Mouse (Mus musculus): Measurements from ENCODE around the gene Bloc1s6. TPM values are rescaled to one million over a fixed set of nuclear protein-coding genes. Genes with fewer than 3 reads are reported as not detected.

Bloc1s6 gene
- total RNA-seq (2014; fragmentation: Nextera tagmentation): 14.7 and 16.3 TPM in 2 replicates
- 21.1 and 27.6 TPM in 2 replicates for total RNA-seq (2017)

GRCm38 (mm10) chr2:122737894-122738830, at the start of gene Bloc1s6:
Gene Bloc1s6, plus strand, starts transcription at chr2:122738503.
- ATAC-seq (replicated peaks; ENCODE audit: low FRiP score, low TSS enrichment, poor library complexity, severe bottlenecking): peak; percentile 92

GRCm38 (mm10) chr2:122697526-122697925, 40.8 kb upstream of the Bloc1s6 start:
- no peak for ATAC-seq (replicated peaks; ENCODE audit: low FRiP score, low TSS enrichment, poor library complexity, severe bottlenecking)

GRCm38 (mm10) chr2:122701012-122701411, 37.3 kb upstream of the Bloc1s6 start:
- no peak for ATAC-seq (replicated peaks; ENCODE audit: low FRiP score, low TSS enrichment, poor library complexity, severe bottlenecking)

DNA sequence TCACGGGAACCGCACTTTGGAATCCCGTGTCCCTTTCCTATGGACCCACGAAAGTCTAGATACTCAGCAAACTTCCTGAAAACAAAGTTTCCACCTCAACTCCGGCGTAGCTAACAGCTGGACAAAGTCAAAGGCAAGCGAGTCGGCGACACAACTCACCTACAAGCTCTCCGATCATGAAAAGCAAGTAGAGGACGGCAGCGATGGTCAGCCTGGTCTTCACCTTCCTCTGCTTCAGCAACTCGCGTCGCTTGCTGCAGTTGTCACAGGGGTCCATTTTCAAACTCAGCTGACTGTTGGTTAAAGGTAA, 36.5 kb upstream of the Bloc1s6 start:
- no peak; the same call in 1 of the 2 replicates for ATAC-seq (replicated peaks; ENCODE audit: low FRiP score, low TSS enrichment, poor library complexity, severe bottlenecking)

GRCm38 (mm10) chr2:122702181-122703036, 35.9 kb upstream of the Bloc1s6 start, which contains the start of gene Slc30a4:
Gene Slc30a4, minus strand, starts transcription at chr2:122702663.
- peak; percentile 41; the same call in 1 of the 2 replicates for ATAC-seq (replicated peaks; ENCODE audit: low FRiP score, low TSS enrichment, poor library complexity, severe bottlenecking)

DNA sequence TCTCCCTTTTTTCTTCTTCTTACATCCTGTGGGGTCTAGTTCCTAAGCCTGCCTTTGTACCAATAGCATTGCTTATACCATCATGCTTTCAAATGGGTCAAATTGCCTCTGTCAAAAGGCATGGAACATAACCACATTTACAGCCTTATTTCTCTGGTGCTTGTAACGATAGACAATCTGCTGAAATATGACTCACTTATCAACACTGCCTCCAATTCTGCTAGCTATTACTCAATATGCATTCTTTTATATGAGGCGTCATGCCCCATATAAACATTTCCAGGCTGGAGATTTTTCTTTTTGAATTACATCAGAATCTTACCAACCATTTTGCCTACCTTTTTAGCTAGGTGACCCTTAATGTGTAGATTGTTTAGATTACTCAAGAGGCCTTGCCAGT, 33.7 kb upstream of the Bloc1s6 start:
- no peak for ATAC-seq (replicated peaks; ENCODE audit: low FRiP score, low TSS enrichment, poor library complexity, severe bottlenecking)

- no peak for ATAC-seq (replicated peaks; ENCODE audit: low FRiP score, low TSS enrichment, poor library complexity, severe bottlenecking)
Measured at GRCm38 (mm10) chr2:122708080-122708479, 30.2 kb upstream of the Bloc1s6 start.

DNA sequence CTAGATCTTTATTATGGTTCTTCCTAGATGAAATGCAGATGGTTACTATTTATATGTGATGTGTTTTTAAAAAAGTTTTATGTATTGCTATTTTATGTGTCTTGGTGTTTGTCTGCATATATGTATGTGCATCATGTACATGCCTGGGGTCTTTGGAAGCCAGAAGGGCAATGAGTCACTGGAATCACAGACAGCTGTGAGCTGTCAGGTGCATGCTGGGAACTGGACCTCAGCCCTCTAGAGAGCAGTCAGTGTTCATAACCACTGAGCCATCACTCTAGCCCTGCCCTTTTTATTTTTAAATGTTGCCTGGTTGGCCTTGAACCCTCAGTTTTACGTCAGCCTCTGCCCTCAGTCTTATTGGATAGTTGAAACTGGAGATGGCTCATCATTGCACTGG, 29.1 kb upstream of the Bloc1s6 start:
- no peak for ATAC-seq (replicated peaks; ENCODE audit: low FRiP score, low TSS enrichment, poor library complexity, severe bottlenecking)

DNA sequence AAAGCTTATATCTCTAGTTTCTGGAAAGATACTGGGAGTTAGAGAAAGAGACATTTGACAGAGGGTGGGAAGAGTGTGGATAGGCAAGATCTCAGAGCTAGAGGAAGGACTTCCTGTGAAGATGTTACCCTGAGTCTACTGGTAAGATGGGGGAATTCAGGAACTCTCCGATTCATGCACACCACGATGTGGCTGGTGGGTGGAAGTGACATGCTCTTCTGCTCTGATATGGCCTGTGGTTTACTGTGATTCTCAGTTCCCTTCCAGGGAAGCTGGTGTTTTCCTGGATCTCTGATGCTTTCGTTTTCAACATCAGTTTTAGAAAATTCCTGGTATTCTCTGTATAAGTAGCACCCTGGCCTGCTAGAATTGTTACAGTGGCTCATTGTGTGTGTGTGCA, 26.4 kb upstream of the Bloc1s6 start:
- ATAC-seq (replicated peaks; ENCODE audit: low FRiP score, low TSS enrichment, poor library complexity, severe bottlenecking): no peak

GRCm38 (mm10) chr2:122712848-122713247, 25.5 kb upstream of the Bloc1s6 start:
- ATAC-seq (replicated peaks; ENCODE audit: low FRiP score, low TSS enrichment, poor library complexity, severe bottlenecking): no peak

GRCm38 (mm10) chr2:122715148-122715692, 23.1 kb upstream of the Bloc1s6 start:
- ATAC-seq (replicated peaks; ENCODE audit: low FRiP score, low TSS enrichment, poor library complexity, severe bottlenecking): no peak

DNA sequence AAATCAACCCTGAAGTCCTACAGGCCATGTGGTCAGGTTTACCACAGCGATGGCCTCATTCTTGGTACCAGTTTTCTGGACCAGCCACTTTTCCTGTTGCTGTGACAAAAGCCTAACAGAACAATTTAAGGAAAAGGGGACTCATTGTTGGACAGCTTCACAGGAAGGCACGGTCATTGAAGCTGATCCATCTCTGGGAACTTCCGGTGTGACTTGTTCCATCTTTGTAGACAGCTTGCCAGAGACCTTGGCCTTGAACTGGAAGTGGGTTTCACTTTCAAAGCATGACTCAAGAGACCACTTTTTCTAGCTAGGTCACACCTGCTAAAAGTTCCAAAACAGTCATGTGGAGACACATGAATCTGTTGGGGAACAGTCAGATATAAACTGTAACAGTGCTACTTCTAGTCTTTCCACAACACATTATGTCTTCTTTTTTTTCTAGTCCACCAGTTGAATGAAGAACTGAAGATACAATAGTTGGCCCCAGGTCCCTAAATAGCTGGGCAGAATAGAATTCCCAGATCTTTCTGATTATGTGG, 21.9 kb upstream of the Bloc1s6 start:
- no peak for ATAC-seq (replicated peaks; ENCODE audit: low FRiP score, low TSS enrichment, poor library complexity, severe bottlenecking)

DNA sequence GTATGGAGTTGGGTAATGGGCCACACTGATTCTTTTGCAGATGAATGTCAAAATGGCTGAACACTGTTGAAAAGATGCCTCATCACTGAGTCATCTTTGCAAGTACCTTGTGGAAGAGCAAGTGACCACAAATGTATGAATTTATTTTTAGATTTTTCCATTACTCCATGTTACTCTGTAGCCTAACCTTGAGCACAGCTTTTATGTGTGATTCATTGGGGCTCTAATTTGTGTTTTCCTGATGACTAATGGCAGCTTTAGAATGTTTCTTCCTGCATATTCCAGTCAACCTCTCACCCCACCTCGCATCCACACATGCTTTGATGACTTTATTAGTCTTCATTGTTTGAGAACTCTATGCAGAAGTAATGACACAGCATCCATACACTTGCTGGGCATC, 19.1 kb upstream of the Bloc1s6 start:
- ATAC-seq (replicated peaks; ENCODE audit: low FRiP score, low TSS enrichment, poor library complexity, severe bottlenecking): no peak

- no peak for ATAC-seq (replicated peaks; ENCODE audit: low FRiP score, low TSS enrichment, poor library complexity, severe bottlenecking)
Measured at GRCm38 (mm10) chr2:122720564-122720963, 17.7 kb upstream of the Bloc1s6 start.

GRCm38 (mm10) chr2:122725604-122726003, 12.7 kb upstream of the Bloc1s6 start:
- peak; percentile 58 for ATAC-seq (replicated peaks; ENCODE audit: low FRiP score, low TSS enrichment, poor library complexity, severe bottlenecking)

DNA sequence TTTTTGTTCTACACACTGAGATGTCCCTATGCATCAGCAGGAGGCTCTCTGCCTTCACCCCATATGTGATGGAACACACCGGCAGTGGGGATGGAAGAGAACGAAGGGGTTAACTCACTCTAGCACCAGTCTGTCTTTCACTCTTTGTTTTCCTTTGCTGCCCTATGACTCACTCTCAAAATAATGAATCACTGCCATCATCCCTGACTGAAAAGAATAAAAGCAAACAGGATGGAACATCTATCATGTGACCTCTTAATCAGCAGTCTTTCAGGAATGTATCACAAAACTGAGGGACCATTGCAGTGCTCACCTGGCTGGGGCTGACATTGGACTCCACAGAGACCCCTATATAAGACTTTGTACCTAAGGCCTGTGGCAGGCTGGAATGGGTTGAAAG, 6.8 kb upstream of the Bloc1s6 start:
- no peak for ATAC-seq (replicated peaks; ENCODE audit: low FRiP score, low TSS enrichment, poor library complexity, severe bottlenecking)

- ATAC-seq (replicated peaks; ENCODE audit: low FRiP score, low TSS enrichment, poor library complexity, severe bottlenecking): no peak
Measured at GRCm38 (mm10) chr2:122739023-122739422, 720 bp downstream of the Bloc1s6 start.

DNA sequence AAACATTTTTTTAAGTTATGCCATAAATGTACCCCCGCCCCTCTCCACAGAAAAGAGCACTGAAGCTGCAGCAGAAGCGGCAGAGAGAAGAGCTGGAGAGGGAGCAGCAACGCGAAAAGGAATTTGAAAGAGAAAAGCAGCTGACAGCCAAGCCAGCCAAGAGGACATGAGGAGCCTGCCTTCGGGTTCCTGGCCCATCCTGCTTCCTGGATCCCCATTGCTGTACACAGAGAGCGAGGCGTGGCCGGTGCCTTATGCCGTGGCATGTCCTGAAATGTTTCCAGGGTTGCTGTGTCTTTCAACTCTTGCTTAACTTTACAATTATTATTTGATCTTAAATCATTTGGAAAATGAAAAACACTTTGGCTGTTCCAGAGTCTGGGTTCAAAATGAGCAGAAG, 8.2 kb downstream of the Bloc1s6 start:
- ATAC-seq (replicated peaks; ENCODE audit: low FRiP score, low TSS enrichment, poor library complexity, severe bottlenecking): no peak

- ATAC-seq (replicated peaks; ENCODE audit: low FRiP score, low TSS enrichment, poor library complexity, severe bottlenecking): peak; percentile 88
Measured at GRCm38 (mm10) chr2:122753739-122754343, 15.5 kb downstream of the Bloc1s6 start.
